Mouse (Mus musculus) testis, adult 2 months (tissue): Measurements from ENCODE around the gene Tnni2.

Source experiments
- CTCF ChIP-seq: fragments of 200-500 bp; IDR thresholded peaks from 2 replicates; pipeline ENCODE4 v1.5.1; 2012; ENCODE audit warnings: low read depth, mild to moderate bottlenecking, inconsistent platforms, low read length, moderate library complexity; ENCODE audit not compliant: control insufficient read depth, insufficient read depth, insufficient replicate concordance
- POLR2A ChIP-seq: fragments of 200-500 bp; IDR thresholded peaks from 2 replicates; pipeline ENCODE4 v1.6.1; 2012; ENCODE audit warnings: low read depth, mild to moderate bottlenecking, inconsistent platforms, low read length, moderate library complexity; ENCODE audit not compliant: control insufficient read depth

DNA sequence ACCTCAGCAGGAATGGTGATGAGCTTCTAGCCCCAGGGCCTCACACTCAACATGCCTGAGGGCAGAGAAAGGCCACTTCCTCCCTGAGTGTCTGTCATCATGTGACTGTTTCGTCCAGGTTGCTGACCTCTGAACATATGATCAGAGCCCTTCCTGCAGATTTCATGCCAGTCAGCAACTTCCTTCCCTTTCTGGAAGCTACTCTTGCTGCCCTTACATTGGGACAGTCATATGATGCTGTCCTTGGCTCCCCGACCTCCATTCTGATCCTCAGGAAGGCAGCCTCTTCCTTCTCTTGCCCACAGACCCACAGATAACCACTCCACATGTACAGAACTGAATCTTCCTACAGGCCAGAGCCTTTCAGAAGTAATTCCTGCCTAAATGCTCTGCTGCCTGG lies 43.6 kb upstream of the Tnni2 start:
- TF ChIP-seq CTCF: no peak
- no peak for TF ChIP-seq POLR2A
